Mouse (Mus musculus) lung, embryonic 14.5 days (tissue): ENCODE measurements at regions not wholly inside any gene's neighbourhood (a gene's known extent, or its start where the extent isn't known, plus 50 kb on each side); places are given as distances from the start of the nearest gene placed in this dataset.

Experiments
- ATAC-seq: fragments of 200-750 bp; cut with Nextera tagmentation; 2 replicates; pipeline ENCODE4 v1.8.0; 2017; ENCODE audit warnings: mild to moderate bottlenecking, moderate TSS enrichment, moderate library complexity; ENCODE audit not compliant: insufficient read depth
- DNase-seq: peaks from one replicate; pipeline ENCODE4 v3.0.0-alpha.2; 2015
- H3K27ac ChIP-seq: fragments of 300-500 bp; sonication (generic); 2 replicates; pipeline ENCODE4 v1.5.1; 2014; ENCODE audit warnings: low read depth, mild to moderate bottlenecking, moderate library complexity
- H3K27me3 ChIP-seq: fragments of 300-500 bp; sonication (generic); 2 replicates; pipeline ENCODE4 v1.6.1; 2014; ENCODE audit warnings: low read length, control low read depth; ENCODE audit not compliant: insufficient read depth
- H3K36me3 ChIP-seq: fragments of 300-500 bp; sonication (generic); 2 replicates; pipeline ENCODE4 v1.6.1; 2014; ENCODE audit warnings: control low read depth; ENCODE audit not compliant: insufficient read depth
- H3K4me1 ChIP-seq: fragments of 300-500 bp; sonication (generic); 2 replicates; pipeline ENCODE4 v1.6.1; 2014; ENCODE audit warnings: antibody characterized with exemption, control low read depth; ENCODE audit not compliant: insufficient read depth
- H3K4me2 ChIP-seq: fragments of 300-500 bp; sonication (generic); 2 replicates; pipeline ENCODE4 v1.6.1; 2014; ENCODE audit warnings: mild to moderate bottlenecking
- H3K4me3 ChIP-seq: fragments of 300-500 bp; sonication (generic); 2 replicates; pipeline ENCODE4 v1.5.1; 2014; ENCODE audit warnings: low read depth, low read length
- H3K9ac ChIP-seq: fragments of 300-500 bp; sonication (generic); 2 replicates; pipeline ENCODE4 v1.6.1; 2014
- H3K9me3 ChIP-seq: fragments of 300-500 bp; sonication (generic); 2 replicates; pipeline ENCODE4 v1.6.1; 2016; ENCODE audit warnings: low read depth, low read length, control low read depth
- CTCF ChIP-seq: IDR thresholded peaks from 2 replicates; pipeline ENCODE4 v1.5.1; 2016; ENCODE audit warnings: antibody characterized with exemption, low read depth
- WGBS: fragments of 180-500 bp; shearing (Covaris S2); extraction: QIAGEN DNeasy Blood & Tissue Kit; methylation state at CpG from one replicate; pipeline ENCODE4 v1.1.7; 2014; 5-methylcytosine and 5-hydroxymethylcytosine counted together

- WGBS, result 75% methylated on average over 3 of the region's 3 CpGs
- no peaks in the 10 kb centered on the region for H3K4me1 ChIP-seq
- H3K27me3 ChIP-seq, result no peaks in the 10 kb centered on the region
- no peaks in the 10 kb centered on the region for H3K36me3 ChIP-seq
- TF ChIP-seq CTCF, result no peak
- H3K4me2 ChIP-seq, result no peak overlapping the region
- no peaks in the 10 kb centered on the region for H3K9me3 ChIP-seq
- DNase-seq (no peak), ATAC-seq (no peak)
- no peak overlapping the region for H3K9ac ChIP-seq
- H3K27ac ChIP-seq, result no peak overlapping the region
- no peak overlapping the region for H3K4me3 ChIP-seq
Observed at GRCm38 (mm10) chr16:9260966-9261365, 431.1 kb downstream of the 1810013L24Rik start.

GRCm38 (mm10) chr16:9264554-9265145, 434.8 kb downstream of the 1810013L24Rik start:
- TF ChIP-seq CTCF, result no peak
- H3K4me3 ChIP-seq, result no peak overlapping the region
- H3K9ac ChIP-seq, result no peak overlapping the region
- H3K4me1 ChIP-seq, result no peaks in the 10 kb centered on the region
- H3K4me2 ChIP-seq, result no peak overlapping the region
- H3K36me3 ChIP-seq, result no peaks in the 10 kb centered on the region
- no peaks in the 10 kb centered on the region for H3K27me3 ChIP-seq
- ATAC-seq, result no peak
- H3K9me3 ChIP-seq, result no peaks in the 10 kb centered on the region
- DNase-seq, result no peak
- no peak overlapping the region for H3K27ac ChIP-seq
- WGBS, result 36% methylated on average over 3 of the region's 3 CpGs

- Histone ChIP-seq H3K4me1 (no peaks in the 10 kb centered on the region), H3K9me3 (no peaks in the 10 kb centered on the region), H3K27me3 (no peaks in the 10 kb centered on the region), H3K4me2 (no peak overlapping the region), H3K9ac (no peak overlapping the region), H3K36me3 (no peaks in the 10 kb centered on the region), H3K27ac (no peak overlapping the region), H3K4me3 (no peak overlapping the region)
- ATAC-seq (no peak), DNase-seq (no peak)
- TF ChIP-seq CTCF, result no peak
Observed at GRCm38 (mm10) chr16:9267204-9267603, 437.3 kb downstream of the 1810013L24Rik start.

- Histone ChIP-seq H3K9me3 (no peaks in the 10 kb centered on the region), H3K4me1 (no peaks in the 10 kb centered on the region), H3K36me3 (no peaks in the 10 kb centered on the region), H3K4me2 (no peak overlapping the region), H3K4me3 (no peak overlapping the region), H3K27ac (no peak overlapping the region), H3K9ac (no peak overlapping the region), H3K27me3 (no peaks in the 10 kb centered on the region)
- 77% methylated on average over 3 of the region's 3 CpGs for WGBS
- ATAC-seq (no peak), DNase-seq (no peak)
- TF ChIP-seq CTCF, result no peak
Observed at GRCm38 (mm10) chr16:9270099-9270498, 440.2 kb downstream of the 1810013L24Rik start.

- H3K4me1 ChIP-seq, result no peaks in the 10 kb centered on the region
- no peaks in the 10 kb centered on the region for H3K9me3 ChIP-seq
- no peak for TF ChIP-seq CTCF
- 48% methylated on average over 1 of the region's 1 CpGs for WGBS
- H3K27ac ChIP-seq, result no peak overlapping the region
- no peak overlapping the region for H3K9ac ChIP-seq
- no peak overlapping the region for H3K4me2 ChIP-seq
- DNase-seq (no peak), ATAC-seq (no peak)
- H3K27me3 ChIP-seq, result no peaks in the 10 kb centered on the region
- no peaks in the 10 kb centered on the region for H3K36me3 ChIP-seq
- no peak overlapping the region for H3K4me3 ChIP-seq
Observed at GRCm38 (mm10) chr16:9270671-9271070, 440.8 kb downstream of the 1810013L24Rik start.

- no peak for ATAC-seq
Observed at GRCm38 (mm10) chr16:9273751-9274300, 443.9 kb downstream of the 1810013L24Rik start.

GRCm38 (mm10) chr16:9274583-9275100, 444.7 kb downstream of the 1810013L24Rik start:
- DNase-seq (no peak), ATAC-seq (no peak)
- no peaks in the 10 kb centered on the region for H3K9me3 ChIP-seq
- TF ChIP-seq CTCF, result no peak
- H3K4me1 ChIP-seq, result no peaks in the 10 kb centered on the region
- no peak overlapping the region for H3K4me3 ChIP-seq
- no peak overlapping the region for H3K9ac ChIP-seq
- H3K4me2 ChIP-seq, result no peak overlapping the region
- H3K27me3 ChIP-seq, result no peaks in the 10 kb centered on the region
- WGBS, result 74% methylated on average over 7 of the region's 7 CpGs
- H3K27ac ChIP-seq, result no peak overlapping the region
- no peaks in the 10 kb centered on the region for H3K36me3 ChIP-seq

More at GRCm38 (mm10) chr16:9273751-9274300, 443.9 kb downstream of the 1810013L24Rik start:
- no peak for DNase-seq
- 61% methylated on average over 6 of the region's 6 CpGs for WGBS
- no peak overlapping the region for H3K4me2 ChIP-seq
- no peaks in the 10 kb centered on the region for H3K36me3 ChIP-seq
- H3K4me1 ChIP-seq, result no peaks in the 10 kb centered on the region
- H3K27me3 ChIP-seq, result no peaks in the 10 kb centered on the region
- H3K9me3 ChIP-seq, result no peaks in the 10 kb centered on the region
- no peak for TF ChIP-seq CTCF
- no peak overlapping the region for H3K9ac ChIP-seq
- H3K27ac ChIP-seq, result no peak overlapping the region
- H3K4me3 ChIP-seq, result no peak overlapping the region
